Mouse (Mus musculus) ES-E14 (cell line): ENCODE data around the gene Gm28374. TPM values are rescaled to one million over a fixed set of nuclear protein-coding genes. Genes with fewer than 3 reads are reported as not detected.
A peak's percentile ranks its signal among the peaks of the same experiment; 100 is the strongest.
"Not testable (repeated sequence)": the region's sequence is repeated elsewhere in the genome, so short reads cannot be mapped to it uniquely, and the experiment has no call there.

Experiments
- DNase-seq: peaks from one replicate; pipeline ENCODE4 v3.0.0-alpha.2; 2013; ENCODE audit warnings: low read depth, low spot score
- H3K27ac ChIP-seq: 2 replicates; pipeline ENCODE4 v1.5.1; 2012; ENCODE audit warnings: low read depth, mild to moderate bottlenecking, low read length, moderate library complexity, mixed read lengths; ENCODE audit not compliant: poor library complexity, insufficient read depth, severe bottlenecking
- H3K36me3 ChIP-seq: 2 replicates; pipeline ENCODE4 v1.6.1; 2012; ENCODE audit warnings: mild to moderate bottlenecking, low read length, moderate library complexity, mixed read lengths; ENCODE audit not compliant: control insufficient read depth, poor library complexity, insufficient read depth, severe bottlenecking
- H3K4me1 ChIP-seq, 2 experiments: fragments of 150-350 bp in 1 of 2; sonication (generic) in 1 of 2; 2 replicates each; pipeline ENCODE4 v1.6.1; 2012; ENCODE audit warnings: low read length in 2 of 2, mild to moderate bottlenecking in 1 of 2, mixed read lengths in 1 of 2; ENCODE audit not compliant: control insufficient read depth in 2 of 2, insufficient read depth in 2 of 2, poor library complexity in 1 of 2
- H3K4me3 ChIP-seq, 2 experiments: fragments of 150-350 bp in 1 of 2; sonication (generic) in 1 of 2; 2 replicates each; pipeline ENCODE4 v1.5.1; 2012; ENCODE audit warnings: low read length in 2 of 2, low read depth in 1 of 2, mild to moderate bottlenecking in 1 of 2, mixed read lengths in 1 of 2; ENCODE audit not compliant: insufficient read depth in 1 of 2, poor library complexity in 1 of 2, severe bottlenecking in 1 of 2
- H3K9ac ChIP-seq: 2 replicates; pipeline ENCODE4 v1.6.1; 2012; ENCODE audit warnings: low read depth, mild to moderate bottlenecking, low read length, mixed read lengths; ENCODE audit not compliant: poor library complexity, insufficient read depth, severe bottlenecking
- H3K9me3 ChIP-seq: fragments of 150-350 bp; sonication (generic); 2 replicates; pipeline ENCODE4 v1.6.1; 2012; ENCODE audit warnings: low read depth, mild to moderate bottlenecking, low read length; ENCODE audit not compliant: control insufficient read depth, insufficient read depth
- CHD2 ChIP-seq: IDR thresholded peaks from 2 replicates; pipeline ENCODE4 v1.6.1; 2014; ENCODE audit warnings: mild to moderate bottlenecking, low read depth, low read length, inconsistent platforms
- HCFC1 ChIP-seq: IDR thresholded peaks from 2 replicates; pipeline ENCODE4 v1.6.1; 2012; ENCODE audit warnings: low read length, inconsistent platforms, borderline replicate concordance; ENCODE audit not compliant: insufficient read depth
- MAFK ChIP-seq: IDR thresholded peaks from 2 replicates; pipeline ENCODE4 v1.6.1; 2014; ENCODE audit warnings: mild to moderate bottlenecking, low read depth, low read length, inconsistent platforms; ENCODE audit not compliant: insufficient read depth
- ZC3H11A ChIP-seq: IDR thresholded peaks from 2 replicates; pipeline ENCODE4 v1.6.1; 2012; ENCODE audit warnings: low read depth, mild to moderate bottlenecking, inconsistent platforms, low read length, borderline replicate concordance
- ZNF384 ChIP-seq: IDR thresholded peaks from 2 replicates; pipeline ENCODE4 v1.6.1; 2012; ENCODE audit warnings: low read depth, low read length, inconsistent platforms
- in situ Hi-C, 2 experiments: fragments of 600-800 bp; cut with MboI; formaldehyde crosslinking; loops; one replicate each; pipeline ENCODE4 v1.15.1; 2025; ENCODE audit warnings: low sequenced_read_pairs in 2 of 2, inconsistent platforms in 1 of 2; ENCODE audit not compliant: unreplicated experiment in 2 of 2
- total RNA-seq: library from RNA; depleted of rRNA; stranded (reverse); fragments of 300-350 nt; gene quantifications from 2 replicates; pipeline ENCODE4 v1.2.3, GENCODE M21; 2012; rRNA removed

Gene Gm28374
- total RNA-seq, result 0.48 and 0.54 TPM in 2 replicates

DNA sequence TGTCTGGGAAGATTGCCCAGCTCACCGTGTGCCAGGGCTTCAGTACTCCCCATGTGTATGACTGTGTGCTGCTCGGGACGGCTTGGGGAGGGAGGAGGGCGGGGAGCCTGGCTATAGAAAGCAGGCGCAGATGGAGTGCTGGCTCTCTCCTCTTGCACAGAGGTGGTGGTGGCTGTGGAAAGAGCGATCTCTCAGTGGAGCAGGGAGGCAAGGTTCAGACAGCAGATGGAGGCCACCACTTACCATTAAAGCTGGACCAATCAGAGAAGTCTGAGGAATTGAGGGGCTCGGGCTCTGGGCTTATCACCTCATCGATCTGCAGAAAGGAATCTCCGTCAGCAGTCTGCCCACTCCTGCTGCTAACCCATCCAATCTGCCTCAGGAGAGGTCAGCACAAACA, at the start of gene Gm28374:
Gm28374 (minus strand) TSS at position 101 of the 400 bp plus-strand sequence.
- in situ Hi-C loops, result no loop called here
- H3K4me3 ChIP-seq, result no peak within 1 kb of the TSS

DNA sequence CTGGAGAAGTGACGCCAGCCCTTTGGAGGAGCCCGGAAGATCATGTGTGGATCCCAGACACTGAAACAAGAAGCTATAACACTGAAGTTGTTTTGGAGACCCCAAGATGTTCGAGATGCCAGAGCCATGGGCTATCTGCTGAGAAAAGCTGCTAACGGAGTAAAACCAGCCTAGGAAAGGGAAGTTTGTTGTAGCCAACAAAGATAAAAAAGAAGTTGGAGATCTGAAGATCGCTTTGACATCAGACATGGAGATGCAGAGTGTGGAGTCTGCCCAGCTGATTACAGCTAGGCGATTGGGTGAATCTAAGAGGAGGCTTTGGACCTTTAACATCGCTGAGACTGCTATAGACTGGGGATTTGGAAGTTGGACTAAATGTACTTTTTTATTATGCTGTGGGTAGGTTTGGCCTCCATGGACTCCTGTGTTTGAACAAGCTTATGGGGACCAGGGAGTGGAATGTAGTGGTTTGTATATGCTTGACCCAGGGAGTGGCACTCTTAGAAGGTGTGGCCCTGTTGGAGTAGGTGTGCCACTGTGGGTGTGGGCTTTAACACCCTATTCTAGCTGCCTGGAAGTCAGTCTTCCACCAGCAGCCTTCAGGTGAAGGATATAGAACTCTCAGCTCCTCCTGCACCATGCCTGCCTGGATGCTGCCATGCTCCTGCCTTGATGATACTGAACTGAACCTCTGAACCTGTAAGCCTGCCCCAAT, 48.5 kb upstream of the Gm28374 start:
- H3K36me3 ChIP-seq, in situ Hi-C loops, DNase-seq, H3K9ac ChIP-seq, H3K4me3 ChIP-seq, H3K4me1 ChIP-seq, H3K27ac ChIP-seq, H3K9me3 ChIP-seq: not testable (repeated sequence)

More for the DNA sequence above, at the start of gene Gm28374:
- Histone ChIP-seq H3K36me3 (peaks cover 32% of the 10 kb centered on the region), H3K9me3 (no peaks in the 10 kb centered on the region), H3K9ac (no peak within 1 kb of the TSS), H3K27ac (no peak within 1 kb of the TSS), H3K4me1 (peaks cover 5 to 9% of the 10 kb centered on the region in 2 experiments; a peak in 3 of 4 replicates)
- DNase-seq, result no peak
- TF ChIP-seq MAFK (no peak), ZNF384 (no peak), ZC3H11A (no peak), HCFC1 (no peak), CHD2 (no peak)

DNA sequence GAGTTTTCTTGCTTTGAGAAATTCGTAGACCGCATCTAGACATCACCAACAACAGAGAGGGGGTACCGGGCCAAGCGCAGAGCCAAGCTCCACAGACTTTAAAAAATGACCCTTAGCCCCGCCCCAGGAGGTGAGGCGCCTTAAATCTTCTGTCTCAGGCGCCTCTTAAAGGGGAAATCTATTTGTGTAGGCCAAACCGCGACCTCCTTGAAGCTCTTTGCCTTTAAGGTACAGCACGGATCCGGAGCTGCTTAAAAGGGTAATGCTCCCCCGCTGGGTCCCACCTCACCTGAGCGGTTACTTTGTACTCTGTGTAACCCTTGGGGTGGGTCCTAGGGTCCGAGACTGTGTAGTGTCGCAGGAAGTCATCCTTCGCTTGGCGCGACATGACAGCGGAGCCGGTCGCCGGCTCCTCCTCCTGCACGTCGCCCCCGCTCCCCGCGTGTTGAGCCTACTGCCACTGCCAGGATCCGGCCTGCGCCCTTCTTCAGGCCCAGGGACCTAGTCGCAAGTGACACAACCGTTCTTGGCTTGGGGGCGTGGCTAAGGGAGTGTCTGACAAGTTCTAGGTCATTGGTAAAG, 45.8 kb upstream of the Gm28374 start, which contains the start of gene Snx15:
Snx15 (minus strand) TSS at position 545 of the 582 bp plus-strand sequence.
- peak; percentile 96 for DNase-seq
- H3K36me3 ChIP-seq, result no peaks in the 10 kb centered on the region
- H3K27ac ChIP-seq, result peak within 1 kb of the TSS; percentile 61; the same call in 1 of the 2 replicates
- H3K9me3 ChIP-seq, result no peaks in the 10 kb centered on the region
- in situ Hi-C loops, result loop anchor here (5.0 to 10.0 kb wide), 2 partner anchors 163 to 166 kb away; partner anchors contain the start of gene Pola2 (in 2 of the 2)
- TF ChIP-seq HCFC1 (peak; percentile 59; the same call in 1 of the 2 replicates), ZNF384 (no peak), CHD2 (0 out of 2 replicates have a peak, but pooled peaks have one; percentile 45), ZC3H11A (peak; percentile 77), MAFK (no peak)
- no peaks in the 10 kb centered on the region; a peak in 1 of 4 replicates for H3K4me1 ChIP-seq
- H3K9ac ChIP-seq, result peak within 1 kb of the TSS; percentile 82
- peak within 1 kb of the TSS; percentile 79 to 89 for H3K4me3 ChIP-seq

DNA sequence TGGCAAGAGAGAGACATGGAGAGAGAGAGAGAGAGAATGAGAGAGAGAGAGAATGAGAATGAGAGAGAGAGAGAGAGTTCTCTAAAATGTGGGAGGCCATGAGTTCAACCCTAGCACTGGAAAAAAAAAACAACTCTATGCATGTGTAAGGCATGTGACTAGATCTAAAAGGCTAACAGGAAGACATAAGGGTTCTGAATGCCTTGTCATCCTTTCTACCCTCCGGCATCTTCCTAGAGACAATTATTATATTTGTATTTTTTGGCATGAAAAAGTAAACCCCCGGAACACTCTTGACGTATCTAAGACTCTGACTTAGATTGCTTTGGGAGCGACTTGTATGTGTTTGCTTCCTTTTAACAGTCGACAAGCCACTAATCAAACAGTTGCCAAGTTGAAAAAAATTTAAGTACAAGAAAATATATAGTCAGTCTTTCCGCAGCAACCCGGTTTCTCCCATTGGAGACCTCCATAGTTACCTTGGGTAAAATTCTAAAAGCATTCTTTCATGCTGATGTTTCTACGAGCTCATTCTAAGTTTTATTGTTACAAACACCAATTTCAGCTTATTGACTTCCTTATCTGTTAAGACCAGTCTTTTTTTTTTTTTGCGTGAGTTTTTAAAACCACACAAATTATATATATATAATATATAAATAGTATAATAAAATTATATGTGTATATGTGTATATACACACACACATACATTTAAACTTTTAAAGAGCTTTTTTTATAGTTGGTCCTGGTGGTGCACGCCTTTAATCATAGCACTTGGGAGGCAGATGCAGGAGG, 44.9 kb upstream of the Gm28374 start:
- H3K4me3 ChIP-seq, result peak overlapping the region; percentile 79 to 89
- in situ Hi-C loops, result loop anchor here (5.0 to 10.0 kb wide), 2 partner anchors 162 to 165 kb away; partner anchors contain the start of gene Pola2 (in 2 of the 2)
- H3K27ac ChIP-seq, result peak overlapping the region; percentile 34; the same call in 1 of the 2 replicates
- peak overlapping the region; percentile 61; the same call in 1 of the 2 replicates for H3K9ac ChIP-seq
- no peaks in the 10 kb centered on the region for H3K9me3 ChIP-seq
- TF ChIP-seq CHD2, result no peak
- no peaks in the 10 kb centered on the region for H3K36me3 ChIP-seq
- no peak for DNase-seq
- H3K4me1 ChIP-seq, result peaks cover 0 to 2% of the 10 kb centered on the region in 2 experiments; a peak in 1 of 4 replicates
